Mouse (Mus musculus) gonadal fat pad, adult 2 months (tissue): Measurements from ENCODE around the gene Usp50. TPM values are rescaled to one million over a fixed set of nuclear protein-coding genes. Genes with fewer than 3 reads are reported as not detected.

Experiments
- DNase-seq: peaks from one replicate; pipeline ENCODE4 v3.0.0-alpha.2; 2012; ENCODE audit warnings: low read depth
- polyA plus RNA-seq: library from polyadenylated mRNA; depleted of rRNA; stranded (reverse); fragments of >200 nt; gene quantifications from 2 replicates; pipeline ENCODE4 v1.2.3, GENCODE M21; 2012; rRNA removed

The Usp50 gene
- polyA plus RNA-seq = 1.8 and 3.0 TPM in 2 replicates

DNA sequence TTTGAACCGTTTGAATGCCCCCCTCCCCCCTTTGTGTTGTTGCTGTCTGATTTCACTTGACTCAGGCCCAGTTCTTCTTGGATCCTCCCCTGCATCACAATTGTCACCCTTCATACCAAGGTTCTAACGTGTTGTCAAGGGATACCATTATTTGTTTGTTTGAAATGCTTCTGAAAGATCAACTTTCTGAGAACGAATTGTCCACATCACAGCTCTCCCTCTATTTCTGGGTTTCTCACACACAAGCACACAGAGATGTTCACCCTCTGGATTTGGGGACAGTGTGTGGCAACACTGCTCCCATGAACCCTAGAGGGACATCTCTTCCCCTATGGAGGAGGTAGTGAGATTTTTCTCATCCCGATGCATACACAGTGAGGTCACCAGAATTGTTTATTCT lies at the start of gene Usp50:
Gene Usp50, minus strand, starts transcription at position 101 of the 400 bp plus-strand sequence.
- DNase-seq = no peak

- DNase-seq = no peak
Observed at GRCm38 (mm10) chr2:126817414-126817813, 34.1 kb upstream of the Usp50 start.

GRCm38 (mm10) chr2:126816644-126817347 lies 33.5 kb upstream of the Usp50 start:
- DNase-seq = no peak

DNA sequence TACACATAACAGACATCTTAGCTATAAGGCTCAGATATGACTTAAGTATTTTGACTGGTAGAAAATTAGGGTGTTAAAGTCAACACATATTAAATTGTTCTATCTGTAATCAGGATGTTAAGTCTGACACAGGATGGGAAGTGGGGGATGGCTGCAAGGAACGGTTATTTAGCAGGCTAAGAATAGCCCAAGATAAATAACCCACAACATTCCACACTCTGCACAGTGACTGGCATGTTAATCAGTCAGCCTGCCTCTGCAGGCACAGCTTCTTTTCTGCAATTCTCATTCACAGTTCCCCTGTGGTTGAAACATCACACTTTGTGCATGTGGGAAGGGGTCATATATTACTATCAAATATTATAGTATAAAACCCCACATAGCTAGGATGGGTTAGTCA lies 32.6 kb upstream of the Usp50 start:
- DNase-seq = no peak

- no peak for DNase-seq
Observed at GRCm38 (mm10) chr2:126801980-126802379, 18.7 kb upstream of the Usp50 start.

- no peak for DNase-seq
Observed at GRCm38 (mm10) chr2:126798455-126798854, 15.2 kb upstream of the Usp50 start.

DNA sequence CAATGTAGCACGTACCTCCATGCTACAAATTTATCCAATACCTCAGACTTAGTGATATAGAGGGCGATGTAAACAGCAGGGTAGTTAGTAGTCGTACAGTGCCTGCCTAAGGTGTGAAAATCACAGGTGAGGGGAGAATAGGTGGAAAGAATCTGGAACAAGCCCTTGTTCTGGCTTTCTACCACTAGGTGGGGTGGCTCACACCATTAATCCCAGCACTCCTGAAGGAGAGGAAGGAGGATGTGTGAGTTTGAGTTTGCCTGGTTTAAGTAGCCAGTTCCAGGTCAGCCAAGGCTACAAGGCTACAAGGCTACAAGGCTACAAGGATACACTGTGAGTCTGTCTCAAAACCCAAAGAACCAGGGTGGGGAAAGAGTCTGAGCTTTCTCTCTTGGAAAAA lies 12.4 kb upstream of the Usp50 start:
- no peak for DNase-seq

- no peak for DNase-seq
Observed at GRCm38 (mm10) chr2:126792611-126793010, 9.3 kb upstream of the Usp50 start.

DNA sequence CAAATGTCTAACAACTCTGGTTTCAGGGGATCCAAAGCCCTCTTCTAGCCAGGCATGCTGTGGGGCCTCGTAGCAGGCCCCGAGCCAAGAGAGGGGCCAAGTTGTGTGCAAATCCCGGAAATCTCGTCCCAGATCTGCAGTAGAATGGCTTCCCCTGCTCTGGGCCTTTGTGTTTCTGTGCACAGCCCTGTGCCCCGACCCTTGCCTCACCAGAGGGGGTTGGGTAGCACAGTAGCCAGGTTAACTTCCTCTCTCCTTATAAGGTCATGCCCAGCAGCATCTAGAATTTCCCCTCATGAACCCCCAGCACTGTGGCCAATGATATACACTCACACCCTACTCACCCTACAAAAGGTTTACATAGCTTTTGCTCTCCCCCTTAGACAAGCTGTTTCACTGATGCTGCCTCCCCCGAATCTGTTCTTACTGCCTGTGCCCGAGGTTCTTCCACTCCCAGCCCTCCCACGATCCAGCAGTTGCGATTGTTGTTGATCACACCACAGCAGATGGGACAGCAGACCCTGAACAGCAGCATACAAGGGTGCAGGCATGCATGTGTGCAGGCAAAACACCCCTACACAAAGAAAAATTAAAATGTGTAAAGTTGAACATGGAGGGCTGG lies 4.6 kb upstream of the Usp50 start:
- no peak for DNase-seq

GRCm38 (mm10) chr2:126782433-126782832 lies 837 bp downstream of the Usp50 start:
- no peak for DNase-seq

- DNase-seq = no peak
Observed at GRCm38 (mm10) chr2:126781478-126781877, 1.8 kb downstream of the Usp50 start.

DNA sequence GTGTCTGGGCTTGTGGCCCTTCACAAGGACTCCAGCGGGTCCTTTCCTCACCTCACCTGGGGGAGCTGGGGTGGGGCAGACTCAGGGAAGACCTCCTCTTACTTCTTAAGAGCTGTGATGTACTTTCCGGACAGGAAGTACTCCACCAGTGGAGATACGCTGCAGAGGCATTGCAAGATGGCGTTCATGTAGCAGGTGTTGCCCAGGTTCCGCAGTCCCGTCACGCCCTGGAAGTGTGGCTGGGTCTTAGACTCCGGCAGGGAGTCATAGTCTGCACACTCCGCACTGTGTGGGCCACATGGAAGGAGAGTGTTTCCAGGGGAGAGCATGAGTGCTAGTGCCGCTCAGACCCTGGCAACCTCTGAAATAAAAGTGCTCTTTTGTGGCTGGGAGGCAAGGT lies 3.0 kb downstream of the Usp50 start:
- DNase-seq = no peak

DNA sequence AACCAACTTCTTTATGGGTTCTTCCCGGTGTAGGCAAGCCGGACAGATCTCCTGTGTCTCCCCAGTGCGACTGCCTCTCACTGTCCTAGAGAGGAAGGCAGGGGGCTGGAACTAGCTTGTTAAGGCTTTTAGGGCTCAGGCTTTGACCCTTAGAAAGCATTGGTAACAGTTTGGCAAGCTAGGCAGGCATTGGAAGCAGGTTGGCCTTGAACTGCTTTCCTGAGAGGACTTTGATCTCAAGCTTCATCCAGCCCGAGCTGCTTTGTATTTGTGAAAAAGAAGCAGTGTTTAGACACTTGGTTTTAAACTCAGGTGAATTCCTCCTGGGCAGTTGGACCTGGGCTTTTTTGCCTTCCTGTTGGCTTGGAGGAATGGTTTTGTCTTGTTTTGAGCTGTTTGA lies 4.5 kb downstream of the Usp50 start:
- no peak for DNase-seq

DNA sequence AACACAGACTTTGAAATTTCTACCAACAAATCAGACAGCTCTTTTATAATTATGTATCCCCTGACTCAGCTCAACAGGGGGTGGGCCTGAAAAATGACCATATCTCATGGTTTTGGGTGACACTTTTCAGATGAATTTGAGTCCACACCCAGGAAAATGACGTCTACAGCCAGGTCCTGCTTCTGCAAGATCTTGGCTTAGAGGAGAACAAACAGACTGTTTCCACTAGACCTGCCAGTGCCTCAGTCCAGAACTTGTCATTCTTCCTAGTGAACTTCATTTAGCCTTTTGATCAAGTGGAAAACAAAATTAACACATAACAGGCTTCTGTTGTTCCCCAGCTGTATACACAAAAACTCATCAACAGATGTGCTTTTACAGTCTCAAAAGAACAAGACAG lies 6.9 kb downstream of the Usp50 start:
- no peak for DNase-seq

DNA sequence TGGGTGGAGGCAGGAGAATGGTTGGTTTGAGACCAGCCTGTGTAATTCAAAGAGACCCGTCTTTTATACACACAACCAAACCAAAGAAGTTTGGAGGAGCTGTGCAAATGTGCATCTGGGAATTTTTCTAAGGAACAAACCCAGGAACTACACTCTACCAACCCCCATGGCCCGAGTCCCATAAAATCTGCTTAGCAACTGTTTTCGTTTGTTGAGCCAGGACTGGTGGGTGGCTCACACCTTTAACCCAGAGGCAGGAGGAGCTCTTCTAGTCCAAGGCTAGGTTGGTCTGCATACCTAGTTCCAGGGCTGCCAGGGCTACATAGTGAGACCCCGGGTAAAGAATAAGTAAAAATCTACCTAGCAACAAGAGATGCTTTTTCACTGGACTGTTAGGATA lies 7.3 kb downstream of the Usp50 start:
- DNase-seq = no peak

DNA sequence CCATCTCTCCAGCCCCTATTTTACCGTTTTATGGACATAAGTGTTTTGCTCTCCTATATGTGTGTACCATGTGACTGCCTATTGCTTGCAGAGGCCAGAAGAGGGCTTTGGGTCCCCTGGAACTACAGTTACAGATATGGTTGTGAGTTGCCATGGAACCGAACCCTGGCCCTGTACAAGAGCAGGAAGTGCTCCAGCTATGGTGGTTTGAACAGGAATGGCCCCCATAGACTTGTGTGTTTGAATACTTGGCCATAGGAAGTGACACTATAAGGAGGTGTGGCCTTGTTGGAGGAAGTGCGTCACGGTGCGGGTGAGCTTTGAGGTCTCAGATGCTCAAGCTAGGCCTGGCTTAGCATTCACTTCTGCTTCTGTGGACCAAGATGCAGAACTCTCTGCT lies 11.1 kb downstream of the Usp50 start:
- DNase-seq = no peak

DNA sequence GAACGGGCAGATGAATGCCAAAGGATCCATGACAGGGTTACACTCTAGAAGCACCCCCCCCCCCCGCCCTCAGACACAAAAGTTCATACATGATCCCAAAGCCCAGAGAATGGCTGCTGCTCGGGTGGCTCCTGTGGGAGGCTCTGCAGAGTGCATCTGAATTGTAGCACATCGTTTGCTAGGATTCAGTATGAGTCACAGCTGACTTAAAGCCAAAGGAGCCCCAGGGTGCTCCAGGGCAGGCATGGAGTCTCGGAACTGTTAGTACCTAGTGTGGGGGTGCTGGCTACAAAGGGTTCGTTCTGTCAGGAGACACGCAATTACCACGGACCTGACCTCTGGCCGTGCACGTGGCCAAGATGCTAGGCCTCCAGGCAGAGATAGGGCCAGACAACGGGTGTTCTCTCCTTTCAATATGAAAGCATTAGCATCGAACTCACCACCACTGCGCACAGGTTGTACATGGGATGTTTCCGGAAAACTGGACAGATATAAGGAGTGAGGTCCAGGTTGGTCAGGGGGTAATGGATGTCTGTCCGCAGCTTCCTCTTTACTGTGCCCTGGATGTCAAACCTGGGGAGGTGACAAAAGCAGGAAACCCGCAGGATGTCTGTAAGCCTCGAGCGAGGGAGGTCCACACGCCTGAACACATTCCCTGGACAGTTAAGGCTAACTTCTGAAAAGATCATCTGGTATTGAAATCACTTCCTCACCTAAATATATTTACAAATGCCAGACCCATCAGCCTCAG lies 13.7 kb downstream of the Usp50 start:
- DNase-seq = no peak

DNA sequence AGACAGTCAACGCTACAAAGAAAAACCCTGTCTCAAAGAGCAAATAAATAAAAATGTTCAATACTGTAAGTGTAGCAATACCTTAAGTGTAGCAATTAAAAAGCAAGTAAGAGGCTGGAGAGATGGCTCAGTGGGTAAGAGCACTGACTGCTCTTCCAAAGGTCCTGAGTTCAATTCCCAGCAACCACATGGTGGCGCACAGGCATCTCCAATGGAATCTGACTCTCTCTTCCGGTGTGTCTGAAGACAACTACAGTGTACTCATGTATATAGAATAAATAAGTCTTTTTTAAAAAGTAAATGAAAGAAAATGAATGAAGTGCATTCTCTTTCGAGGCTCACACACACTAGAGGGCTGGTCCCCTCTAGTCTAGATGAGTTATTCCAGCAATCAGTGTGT lies 15.1 kb downstream of the Usp50 start:
- DNase-seq = no peak

- no peak for DNase-seq
Observed at GRCm38 (mm10) chr2:126767599-126767998, 15.7 kb downstream of the Usp50 start.

GRCm38 (mm10) chr2:126765867-126766582 lies 17.2 kb downstream of the Usp50 start:
- no peak for DNase-seq

- DNase-seq = no peak
Observed at GRCm38 (mm10) chr2:126759351-126759750, 23.9 kb downstream of the Usp50 start.

DNA sequence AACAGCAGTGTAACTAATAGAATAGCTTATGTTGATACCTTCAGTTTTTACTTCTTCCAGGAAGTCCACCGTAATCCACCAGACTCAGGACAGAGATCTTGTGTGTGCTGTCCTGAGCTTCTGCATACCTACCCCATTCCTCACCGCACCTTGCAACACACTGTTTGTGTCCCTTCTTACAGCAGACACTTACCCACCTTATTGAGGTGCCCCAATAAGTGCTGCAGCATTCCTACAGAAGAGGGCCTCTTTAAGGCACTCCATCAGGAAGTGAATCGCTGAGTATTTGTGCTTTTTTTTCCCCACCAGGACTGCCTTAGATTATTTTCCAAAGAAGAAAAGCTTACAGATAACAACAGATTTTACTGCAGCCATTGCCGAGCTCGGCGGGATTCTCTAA lies 27.6 kb downstream of the Usp50 start:
- no peak for DNase-seq
